Mouse (Mus musculus): ENCODE data around the gene Prm2. TPM values are rescaled to one million over a fixed set of nuclear protein-coding genes. Genes with fewer than 3 reads are reported as not detected.
"Not testable (repeated sequence)": the region's sequence is repeated elsewhere in the genome, so short reads cannot be mapped to it uniquely, and the experiment has no call there.

Gene Prm2
- total and polyA plus RNA-seq, 2 experiments from 2014 or later, result not detected

GRCm38 (mm10) chr16:10813726-10814125 is 17.8 kb upstream of the Prm2 start:
- no peak overlapping the region for H3K27ac ChIP-seq
- H3K36me3 ChIP-seq (ENCODE audit: insufficient read depth, low read length), result no peaks in the 10 kb centered on the region
- H3K4me2 ChIP-seq (ENCODE audit: low read depth, low read length), result no peak overlapping the region
- H3K4me3 ChIP-seq (ENCODE audit: low read length), result no peak overlapping the region
- H3K9ac ChIP-seq (replicated peaks; ENCODE audit: low read length), result no peak overlapping the region
- no peaks in the 10 kb centered on the region for H3K9me3 ChIP-seq (ENCODE audit: low read length)
- no peak for TF ChIP-seq CTCF (IDR thresholded peaks at IDR 0.05; ENCODE audit: low read depth)
- no peaks in the 10 kb centered on the region for H3K27me3 ChIP-seq (ENCODE audit: insufficient read depth, low read length)
- no peaks in the 10 kb centered on the region for H3K4me1 ChIP-seq (ENCODE audit: insufficient read depth, low read length)
- DNase-seq (ENCODE audit: low spot score) (no peak), ATAC-seq (no peak)
- WGBS, result 86% methylated on average over 4 of the region's 4 CpGs

- no peak within 1 kb of the TSS for H3K4me3 ChIP-seq (ENCODE audit: low read length)
- no peaks in the 10 kb centered on the region for H3K36me3 ChIP-seq (ENCODE audit: insufficient read depth, low read length)
- WGBS, result 85% methylated on average over 2 of the region's 2 CpGs
- DNase-seq (ENCODE audit: low spot score), result no peak
- TF ChIP-seq CTCF (IDR thresholded peaks at IDR 0.05; ENCODE audit: low read depth), result no peak
- ATAC-seq, result no peak
- no peaks in the 10 kb centered on the region for H3K9me3 ChIP-seq (ENCODE audit: low read length)
- H3K27me3 ChIP-seq (ENCODE audit: insufficient read depth, low read length), result no peaks in the 10 kb centered on the region
- 0 out of 2 replicates have a peak within 1 kb of the TSS, but pooled peaks have one; percentile 13 for H3K9ac ChIP-seq (replicated peaks; ENCODE audit: low read length)
- no peak within 1 kb of the TSS for H3K4me2 ChIP-seq (ENCODE audit: low read depth, low read length)
- no peaks in the 10 kb centered on the region for H3K4me1 ChIP-seq (ENCODE audit: insufficient read depth, low read length)
- no peak within 1 kb of the TSS for H3K27ac ChIP-seq
Measured at GRCm38 (mm10) chr16:10812865-10813371, 17.0 kb upstream of the Prm2 start, which contains the start of gene Gm11172. Gene Gm11172, plus strand, starts transcription at chr16:10812915.

- no peak for ATAC-seq
- no peak overlapping the region for H3K4me3 ChIP-seq (ENCODE audit: low read length)
- H3K27ac ChIP-seq, result no peak overlapping the region
Measured at GRCm38 (mm10) chr16:10810376-10810775, 14.4 kb upstream of the Prm2 start.

GRCm38 (mm10) chr16:10805789-10806527 is 10.0 kb upstream of the Prm2 start, which contains the start of gene Prm1:
Gene Prm1, minus strand, starts transcription at chr16:10805839.
- no peak within 1 kb of the TSS for H3K9ac ChIP-seq (replicated peaks; ENCODE audit: low read length)
- 77% methylated on average over 10 of the region's 10 CpGs for WGBS
- H3K9me3 ChIP-seq (ENCODE audit: low read length), result no peaks in the 10 kb centered on the region
- no peak for TF ChIP-seq CTCF (IDR thresholded peaks at IDR 0.05; ENCODE audit: low read depth)
- H3K27me3 ChIP-seq (ENCODE audit: insufficient read depth, low read length), result no peaks in the 10 kb centered on the region
- H3K4me1 ChIP-seq (ENCODE audit: insufficient read depth, low read length), result no peaks in the 10 kb centered on the region
- DNase-seq (ENCODE audit: low spot score), result no peak
- no peaks in the 10 kb centered on the region for H3K36me3 ChIP-seq (ENCODE audit: insufficient read depth, low read length)
- no peak within 1 kb of the TSS for H3K4me3 ChIP-seq (ENCODE audit: low read length)
- H3K4me2 ChIP-seq (ENCODE audit: low read depth, low read length), result no peak within 1 kb of the TSS
- no peak for ATAC-seq
- H3K27ac ChIP-seq, result no peak within 1 kb of the TSS

More at GRCm38 (mm10) chr16:10810376-10810775, 14.4 kb upstream of the Prm2 start:
- H3K27me3 ChIP-seq (ENCODE audit: insufficient read depth, low read length), result no peaks in the 10 kb centered on the region
- DNase-seq (ENCODE audit: low spot score), result no peak
- no peak overlapping the region for H3K4me2 ChIP-seq (ENCODE audit: low read depth, low read length)
- no peak overlapping the region for H3K9ac ChIP-seq (replicated peaks; ENCODE audit: low read length)
- no peaks in the 10 kb centered on the region for H3K36me3 ChIP-seq (ENCODE audit: insufficient read depth, low read length)
- 85% methylated on average over 1 of the region's 1 CpGs for WGBS
- no peaks in the 10 kb centered on the region for H3K4me1 ChIP-seq (ENCODE audit: insufficient read depth, low read length)
- no peaks in the 10 kb centered on the region for H3K9me3 ChIP-seq (ENCODE audit: low read length)
- no peak for TF ChIP-seq CTCF (IDR thresholded peaks at IDR 0.05; ENCODE audit: low read depth)

GRCm38 (mm10) chr16:10802420-10802819 is 6.5 kb upstream of the Prm2 start:
- H3K4me2 ChIP-seq (ENCODE audit: low read depth, low read length); H3K9me3 ChIP-seq (ENCODE audit: low read length); H3K4me1 ChIP-seq (ENCODE audit: insufficient read depth, low read length); H3K9ac ChIP-seq (replicated peaks; ENCODE audit: low read length); H3K4me3 ChIP-seq (ENCODE audit: low read length); ATAC-seq; H3K36me3 ChIP-seq (ENCODE audit: insufficient read depth, low read length); H3K27ac ChIP-seq; DNase-seq (ENCODE audit: low spot score); H3K27me3 ChIP-seq (ENCODE audit: insufficient read depth, low read length): not testable (repeated sequence)
- 91% methylated on average over 3 of the region's 3 CpGs for WGBS

GRCm38 (mm10) chr16:10790702-10791101 is 5.2 kb downstream of the Prm2 start, which contains the start of gene Prm3:
Gene Prm3, minus strand, starts transcription at chr16:10790914.
- Histone ChIP-seq H3K36me3 (ENCODE audit: insufficient read depth, low read length) (no peaks in the 10 kb centered on the region), H3K9ac (replicated peaks; ENCODE audit: low read length) (no peak within 1 kb of the TSS), H3K27ac (no peak within 1 kb of the TSS), H3K4me3 (ENCODE audit: low read length) (no peak within 1 kb of the TSS), H3K4me1 (ENCODE audit: insufficient read depth, low read length) (peaks cover 3% of the 10 kb centered on the region; the same call in 1 of the 2 replicates), H3K9me3 (ENCODE audit: low read length) (no peaks in the 10 kb centered on the region), H3K4me2 (ENCODE audit: low read depth, low read length) (no peak within 1 kb of the TSS), H3K27me3 (ENCODE audit: insufficient read depth, low read length) (no peaks in the 10 kb centered on the region)
- no peak for TF ChIP-seq CTCF (IDR thresholded peaks at IDR 0.05; ENCODE audit: low read depth)
- DNase-seq (ENCODE audit: low spot score) (no peak), ATAC-seq (no peak)
- WGBS, result 74% methylated on average over 9 of the region's 9 CpGs

GRCm38 (mm10) chr16:10788866-10789265 is 7.1 kb downstream of the Prm2 start:
- Histone ChIP-seq H3K36me3 (ENCODE audit: insufficient read depth, low read length) (no peaks in the 10 kb centered on the region), H3K27ac (no peak overlapping the region), H3K27me3 (ENCODE audit: insufficient read depth, low read length) (no peaks in the 10 kb centered on the region), H3K9ac (replicated peaks; ENCODE audit: low read length) (no peak overlapping the region), H3K4me3 (ENCODE audit: low read length) (no peak overlapping the region), H3K9me3 (ENCODE audit: low read length) (no peaks in the 10 kb centered on the region), H3K4me1 (ENCODE audit: insufficient read depth, low read length) (peaks cover 6% of the 10 kb centered on the region), H3K4me2 (ENCODE audit: low read depth, low read length) (no peak overlapping the region)
- ATAC-seq (no peak), DNase-seq (ENCODE audit: low spot score) (no peak)
- WGBS, result 60% methylated on average over 4 of the region's 4 CpGs
- TF ChIP-seq CTCF (IDR thresholded peaks at IDR 0.05; ENCODE audit: low read depth), result no peak

All from hindbrain, postnatal 0 days (tissue).